Mouse (Mus musculus): Measurements from ENCODE around the gene Zc3h6. TPM values are rescaled to one million over a fixed set of nuclear protein-coding genes. Genes with fewer than 3 reads are reported as not detected.

The Zc3h6 gene
- polyA plus RNA-seq (2012), result 2.1 and 3.0 TPM in 2 replicates

DNA sequence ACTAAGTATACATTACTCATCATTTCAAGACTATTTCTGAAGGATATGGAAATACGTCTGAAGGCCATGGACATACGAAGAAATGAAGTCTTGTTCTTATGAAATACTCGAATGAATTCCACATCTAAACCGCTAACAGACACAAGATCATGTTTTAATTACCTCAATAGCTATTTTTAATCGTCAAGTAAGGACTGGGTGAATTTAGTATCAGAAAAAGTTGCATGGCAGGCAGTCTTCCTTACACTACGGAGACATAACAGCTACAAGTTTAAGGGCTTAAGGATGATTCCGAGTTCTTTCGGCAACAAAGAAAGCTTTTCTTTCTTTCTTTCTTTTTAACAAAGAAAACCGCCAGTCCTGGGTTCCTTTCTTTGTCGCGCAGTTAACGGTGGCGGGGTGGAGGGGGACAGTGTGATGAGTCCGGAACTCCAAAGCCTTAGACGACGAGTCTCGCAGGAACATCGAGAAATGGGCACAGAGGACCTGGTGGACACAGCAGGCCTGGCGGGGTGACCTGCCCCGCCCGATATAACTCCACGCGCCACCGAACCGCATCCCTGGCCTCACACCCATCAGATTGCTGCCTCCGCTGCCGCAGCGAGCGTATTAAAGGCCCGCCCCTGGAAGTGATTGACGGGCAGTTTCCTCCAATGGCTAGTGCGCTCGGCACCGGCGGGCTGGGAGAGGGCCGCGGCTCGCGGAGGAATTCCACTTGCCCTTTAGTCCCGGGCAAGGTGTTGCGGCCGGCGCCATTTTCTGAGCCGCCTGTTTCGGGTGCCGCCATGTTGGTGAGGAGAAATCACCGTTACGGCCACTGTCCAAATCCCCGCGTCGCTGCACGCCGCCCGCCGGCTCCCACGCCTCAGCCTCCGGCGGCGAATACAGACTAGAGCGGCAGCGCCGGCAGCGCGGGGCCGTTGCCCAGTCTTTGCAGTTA is at the start of gene Zc3h6:
TSS of gene Zc3h6 (plus strand) at position 762 of the 940 bp plus-strand sequence.
- no peak for TF ChIP-seq GATA1 (IDR thresholded peaks at IDR 0.05; ENCODE audit: low read length)

DNA sequence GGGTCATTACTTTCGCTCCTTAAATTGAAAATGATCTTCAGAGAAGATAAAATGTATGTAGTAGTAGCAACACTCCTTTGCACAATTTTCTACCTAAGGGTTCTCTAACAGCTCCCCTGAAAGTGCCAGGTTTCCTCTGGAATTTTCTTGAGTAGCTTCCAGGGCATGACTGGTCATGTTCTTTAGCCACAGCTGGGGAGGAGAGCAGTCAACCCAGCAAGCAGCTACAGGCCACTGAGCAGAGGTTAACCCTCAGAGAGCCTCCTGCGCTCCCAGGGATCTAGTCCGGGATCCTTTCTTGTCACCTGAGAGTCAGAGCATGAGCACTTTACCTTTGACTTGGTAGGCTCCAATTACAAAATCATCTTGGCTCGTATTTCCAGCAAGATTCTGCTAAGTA is 42.4 kb upstream of the Zc3h6 start:
- no peak for TF ChIP-seq GATA1 (IDR thresholded peaks at IDR 0.05; ENCODE audit: low read length)

DNA sequence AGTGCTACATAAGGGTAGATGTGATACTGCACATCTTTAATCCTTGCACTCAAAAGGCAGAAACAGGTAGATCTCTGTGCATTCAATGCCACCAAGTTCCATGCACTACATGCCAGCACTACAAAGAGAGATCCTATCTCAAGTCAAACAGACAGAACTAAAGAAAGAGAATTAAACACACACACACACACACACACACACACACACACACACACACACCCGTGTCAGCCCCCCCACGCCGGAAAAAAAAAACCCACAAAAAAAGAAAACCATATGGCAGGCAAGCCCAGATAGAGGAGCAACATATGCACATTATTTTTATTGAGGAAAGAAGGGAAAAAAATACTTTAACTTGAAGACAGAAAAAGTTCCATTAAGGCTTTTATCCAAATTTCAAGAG is 38.8 kb upstream of the Zc3h6 start:
- no peak for TF ChIP-seq GATA1 (IDR thresholded peaks at IDR 0.05; ENCODE audit: low read length)

DNA sequence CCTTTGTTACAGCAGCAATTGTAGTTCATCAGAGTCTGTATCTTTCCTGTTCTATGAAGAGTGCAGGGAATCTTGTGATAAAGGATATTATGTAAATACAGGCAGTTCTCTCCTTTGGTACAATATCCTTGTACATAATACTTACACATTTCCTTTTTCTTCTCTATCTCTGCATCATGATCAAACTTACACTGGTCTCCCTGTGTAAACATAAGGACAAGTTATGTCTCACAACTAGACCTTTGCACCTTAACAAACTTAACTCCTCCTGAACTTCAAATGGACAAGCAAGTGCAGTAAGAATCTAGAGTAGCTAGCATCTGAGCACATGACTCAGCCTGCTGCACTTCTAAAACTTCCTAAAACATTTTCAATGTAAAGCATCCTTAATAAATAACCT is 36.5 kb upstream of the Zc3h6 start:
- no peak for TF ChIP-seq GATA1 (IDR thresholded peaks at IDR 0.05; ENCODE audit: low read length)

DNA sequence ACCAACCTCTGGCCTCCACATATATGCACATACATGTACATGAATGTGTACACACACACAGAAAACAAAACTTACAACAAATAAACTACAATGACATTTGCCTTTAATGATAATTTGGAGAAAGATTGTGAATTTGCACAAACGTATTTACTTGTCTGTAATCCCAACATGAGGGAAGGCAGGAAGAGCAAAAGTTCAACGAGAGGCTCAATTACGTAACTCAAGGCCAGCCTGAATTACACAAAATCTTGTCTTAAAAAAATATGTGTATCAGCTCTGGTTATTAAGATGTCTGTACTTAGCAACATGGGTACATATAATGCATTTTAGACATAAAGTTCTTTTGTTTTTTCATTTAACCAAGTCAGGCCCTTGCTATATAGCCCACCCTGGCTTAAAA is 30.9 kb upstream of the Zc3h6 start:
- TF ChIP-seq GATA1 (IDR thresholded peaks at IDR 0.05; ENCODE audit: low read length), result no peak

DNA sequence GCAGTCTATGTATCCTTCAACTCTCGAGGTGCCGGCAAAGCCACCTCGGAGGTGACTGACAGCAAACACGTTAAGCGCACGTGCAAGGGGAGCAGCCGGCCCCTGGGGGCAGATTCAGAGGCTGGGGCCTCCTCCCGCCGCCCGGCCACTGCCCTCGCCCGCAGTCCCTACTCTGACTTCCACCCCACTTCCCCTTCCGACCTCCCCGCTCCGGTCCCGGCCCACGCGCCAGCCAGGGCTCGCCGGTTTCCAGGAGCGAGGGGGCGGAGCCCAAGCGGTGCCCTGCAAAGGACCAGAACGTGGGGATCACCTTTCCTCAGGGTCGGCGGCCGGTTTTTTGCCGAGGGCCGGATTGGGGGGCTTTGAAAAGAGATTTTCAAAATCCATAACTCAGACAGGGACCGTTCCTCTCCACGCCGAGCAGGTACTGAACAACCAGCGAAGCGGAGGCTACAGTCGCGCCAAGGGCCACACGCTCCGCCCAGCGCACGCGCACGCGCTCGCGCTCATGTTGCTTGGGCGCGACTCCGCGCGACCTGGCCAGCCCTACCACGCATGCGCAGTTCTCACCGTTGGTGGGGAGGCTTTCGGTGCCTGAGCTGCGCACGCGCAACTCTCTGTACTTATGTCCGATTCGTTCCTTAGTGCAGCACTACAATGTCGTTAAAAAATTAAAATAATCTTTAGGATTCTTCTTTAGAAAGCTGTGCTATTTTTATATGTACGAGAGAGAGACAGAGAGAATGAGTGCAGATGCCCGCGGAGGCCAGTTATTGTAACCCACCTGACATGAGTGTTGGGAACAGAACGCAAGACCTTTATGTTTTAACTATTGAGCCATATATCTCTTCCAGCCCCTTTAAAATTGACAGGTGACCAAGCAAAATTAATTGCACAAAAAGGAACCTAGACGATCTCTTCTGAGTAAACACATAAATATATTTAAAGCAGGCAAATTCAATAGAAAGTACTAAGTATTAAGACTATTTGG is 23.4 kb upstream of the Zc3h6 start, which contains the start of gene Zc3h8:
TSS of gene Zc3h8 (minus strand) at position 540 of the 991 bp plus-strand sequence.
- no peak for TF ChIP-seq GATA1 (IDR thresholded peaks at IDR 0.05; ENCODE audit: low read length)

DNA sequence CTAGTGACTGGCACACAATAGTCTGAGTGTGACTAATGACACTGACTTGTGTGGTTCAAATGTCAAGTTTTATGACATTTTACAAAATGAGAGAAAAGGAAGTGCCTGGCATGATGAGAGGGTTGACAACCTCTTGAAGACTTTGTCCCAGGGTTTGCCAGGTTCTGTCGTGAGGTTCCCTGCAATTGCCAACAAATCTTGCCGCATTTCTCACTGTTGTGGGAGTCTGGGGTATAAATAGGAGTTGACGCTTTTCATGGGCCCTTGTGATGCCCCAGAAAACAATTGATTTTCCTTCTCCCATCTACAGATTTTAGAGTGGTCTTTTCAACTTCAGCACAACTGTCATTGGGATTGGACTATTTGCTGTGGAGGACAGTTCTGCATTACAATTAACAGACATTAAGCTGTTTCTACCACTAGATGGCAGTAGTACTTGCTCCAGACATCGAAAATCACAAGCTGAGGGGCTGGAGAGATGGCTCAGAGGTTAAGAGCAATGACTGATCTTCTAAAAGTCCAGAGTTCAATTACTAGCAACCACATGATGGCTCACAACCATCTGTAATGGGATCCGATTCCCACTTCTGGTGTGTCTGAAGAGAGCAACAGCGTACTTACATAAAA is 19.1 kb upstream of the Zc3h6 start:
- no peak for TF ChIP-seq GATA1 (IDR thresholded peaks at IDR 0.05; ENCODE audit: low read length)

DNA sequence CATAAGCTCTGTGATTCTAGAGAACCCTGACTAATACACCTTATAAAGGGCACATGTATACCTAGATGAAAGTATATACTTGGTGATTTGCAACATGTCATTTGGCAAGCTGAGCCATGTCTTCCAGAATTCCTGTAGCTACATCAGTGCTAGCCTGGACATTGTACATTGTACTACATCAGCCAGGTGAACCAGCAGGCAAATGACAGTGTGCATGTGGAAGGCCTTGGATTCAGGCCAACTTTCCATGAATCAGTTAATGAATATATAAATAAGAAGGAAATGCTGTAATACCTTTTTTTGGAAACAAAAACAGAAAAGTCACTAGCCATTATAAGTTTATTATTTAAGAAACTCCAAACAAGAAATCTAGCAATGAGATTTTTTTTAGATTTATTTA is 13.0 kb upstream of the Zc3h6 start:
- no peak for TF ChIP-seq GATA1 (IDR thresholded peaks at IDR 0.05; ENCODE audit: low read length)

DNA sequence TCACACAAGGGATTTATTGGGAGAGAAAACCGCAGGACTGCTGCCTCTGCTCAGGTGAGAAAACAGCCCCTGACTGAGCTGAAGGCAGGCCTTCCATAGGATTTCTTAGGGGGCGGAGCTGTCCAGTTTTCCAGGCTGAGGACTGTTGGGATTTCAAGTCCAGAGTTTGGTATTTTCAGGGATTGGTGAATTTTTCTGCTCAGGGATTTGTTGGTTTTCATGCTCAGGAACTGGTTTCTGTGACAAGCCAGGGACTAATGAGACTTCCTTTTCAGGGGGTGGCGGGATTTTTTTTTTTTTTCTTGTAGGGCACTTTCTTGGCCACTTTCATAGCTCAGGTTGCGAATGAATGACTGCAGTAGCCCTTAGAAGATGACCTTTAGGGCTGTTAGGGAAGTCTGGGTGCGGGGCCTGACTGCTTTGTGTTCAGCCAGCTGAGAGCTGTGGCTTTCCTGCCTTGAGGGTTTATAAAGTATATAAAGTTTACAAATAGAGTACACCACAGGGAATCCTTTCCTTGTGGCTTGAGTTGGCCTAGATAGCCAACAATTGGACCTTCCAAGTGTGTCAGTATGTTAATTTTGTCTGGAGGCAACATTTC is 1.6 kb upstream of the Zc3h6 start:
- TF ChIP-seq GATA1 (IDR thresholded peaks at IDR 0.05; ENCODE audit: low read length), result no peak

DNA sequence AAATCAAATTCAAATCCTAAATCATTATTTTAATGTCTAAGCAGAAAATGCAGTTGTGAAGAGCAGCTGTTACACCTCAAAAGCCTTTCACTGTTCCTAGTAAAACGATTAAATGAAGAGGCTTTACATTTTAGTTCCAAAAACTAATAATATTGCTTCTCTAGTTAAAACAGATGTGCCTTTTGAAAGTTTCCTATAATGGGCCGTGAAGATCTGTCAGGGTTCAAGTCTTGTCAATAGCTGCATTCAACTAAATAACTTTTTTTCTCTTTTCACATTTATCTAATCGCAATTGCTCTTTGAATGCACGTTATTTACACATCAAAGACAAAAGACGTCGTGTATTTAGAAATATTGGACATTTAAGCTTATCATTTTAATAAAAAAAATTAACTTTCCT is 966 bp upstream of the Zc3h6 start:
- no peak for TF ChIP-seq GATA1 (IDR thresholded peaks at IDR 0.05; ENCODE audit: low read length)

DNA sequence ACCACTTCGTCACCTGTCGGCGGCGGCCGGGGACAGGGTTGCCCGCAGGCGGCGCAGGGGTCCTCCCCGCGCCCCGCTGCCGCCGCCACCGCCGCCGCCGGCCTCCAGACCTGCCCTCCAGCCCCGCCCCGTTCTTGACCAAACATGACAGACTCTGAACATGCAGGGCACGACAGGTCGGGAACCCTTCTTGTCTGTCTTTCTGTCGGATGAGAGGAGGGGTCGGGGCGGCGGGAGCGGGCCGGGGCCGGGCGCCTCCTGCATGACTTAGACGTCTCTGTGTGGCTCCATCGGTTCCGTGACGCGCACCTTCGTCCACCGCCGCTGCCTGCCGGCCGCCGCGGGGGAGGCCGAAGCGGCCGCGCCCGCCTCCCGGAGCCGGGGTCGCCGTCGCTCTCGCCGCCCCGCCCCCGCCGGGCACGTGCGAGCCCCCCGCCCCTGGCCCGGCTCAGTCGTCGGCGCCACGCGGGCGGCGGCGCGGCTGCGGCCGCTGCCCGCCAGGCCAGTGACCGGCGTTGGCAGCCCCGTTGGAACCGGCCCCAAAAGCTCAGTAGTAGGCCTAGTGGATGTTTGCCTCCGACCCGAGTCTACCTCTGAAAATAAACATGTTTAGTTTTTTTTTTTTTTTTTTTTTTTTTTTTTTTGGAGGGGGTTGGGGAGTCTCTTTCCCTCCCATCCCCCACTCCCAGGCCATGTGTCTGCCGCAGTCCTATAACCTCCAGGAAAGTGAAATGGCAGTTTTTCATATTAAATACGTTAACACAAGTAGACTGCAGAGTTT is 649 bp downstream of the Zc3h6 start, which contains the start of gene Gm10762:
TSS of gene Gm10762 (minus strand) at position 65 of the 781 bp plus-strand sequence.
- no peak for TF ChIP-seq GATA1 (IDR thresholded peaks at IDR 0.05; ENCODE audit: low read length)

DNA sequence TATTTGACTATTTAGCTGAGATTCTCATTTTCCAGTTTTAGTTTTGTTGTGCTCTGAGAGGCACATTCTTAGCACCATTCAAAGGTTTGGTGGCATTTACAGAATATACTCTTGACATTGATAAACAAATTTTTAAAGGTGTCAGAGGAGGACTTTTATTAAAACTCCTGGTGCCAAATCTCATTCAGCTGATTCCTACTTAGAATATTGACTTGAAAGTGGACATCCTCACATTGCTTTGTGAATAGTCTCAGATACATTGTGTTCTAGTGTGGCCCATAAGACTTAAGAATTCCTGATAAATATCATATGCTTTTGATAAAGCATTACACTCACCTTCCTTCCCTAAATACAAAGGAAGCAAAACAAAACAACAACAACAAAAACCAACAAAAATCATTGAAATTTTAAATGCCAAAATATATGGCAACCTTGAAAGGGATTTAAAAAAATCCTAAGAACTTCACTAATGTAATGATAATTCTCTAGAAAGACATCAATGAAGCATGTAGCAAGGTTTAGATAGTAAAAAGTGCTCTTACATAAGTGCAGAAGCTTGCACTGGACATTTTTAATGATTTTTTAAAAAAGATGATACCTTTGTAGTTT is 1.4 kb downstream of the Zc3h6 start:
- no peak for TF ChIP-seq GATA1 (IDR thresholded peaks at IDR 0.05; ENCODE audit: low read length)

DNA sequence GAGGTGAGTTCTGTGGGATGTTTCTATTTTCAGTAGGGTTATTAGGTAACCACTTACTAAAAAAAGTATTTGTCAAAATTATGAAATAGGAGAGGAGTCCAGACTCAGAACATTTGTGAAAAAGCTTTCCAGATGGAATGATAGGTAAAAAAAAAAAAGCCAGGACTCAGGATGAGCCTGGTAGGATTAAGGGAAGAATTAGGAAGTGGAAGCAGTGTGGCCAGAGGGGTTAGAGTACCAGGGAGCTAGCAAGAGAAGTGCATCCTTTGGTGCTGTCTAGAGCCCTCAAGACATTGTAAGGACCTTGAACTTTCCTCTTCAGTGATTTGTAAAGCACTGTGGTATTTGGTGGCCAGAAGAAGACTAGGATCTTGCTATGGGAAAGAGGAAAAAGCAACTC is 5.1 kb downstream of the Zc3h6 start:
- TF ChIP-seq GATA1 (IDR thresholded peaks at IDR 0.05; ENCODE audit: low read length), result no peak

DNA sequence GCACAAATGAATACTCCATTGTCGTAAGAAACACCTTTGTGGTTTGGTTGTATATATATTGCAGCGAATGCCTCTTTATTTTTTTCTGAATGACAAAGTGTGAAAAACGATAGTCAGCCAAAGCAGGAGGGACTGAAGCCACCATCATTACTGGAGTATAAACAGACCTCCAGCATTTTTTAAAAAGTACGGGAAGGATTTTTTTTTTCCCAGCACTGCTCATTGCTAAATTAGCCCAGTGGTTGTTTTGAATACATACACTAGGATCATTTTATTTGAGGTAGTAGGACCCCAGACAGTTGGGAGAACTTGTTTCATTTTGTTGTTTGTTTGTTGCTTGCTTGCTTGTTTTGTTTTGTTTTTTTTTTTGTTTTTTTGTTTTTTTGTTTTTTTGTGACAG is 8.4 kb downstream of the Zc3h6 start:
- no peak for TF ChIP-seq GATA1 (IDR thresholded peaks at IDR 0.05; ENCODE audit: low read length)

Measured in G1E-ER4 (cell line).